Mouse (Mus musculus): ENCODE data around the gene Olfr926. TPM values are rescaled to one million over a fixed set of nuclear protein-coding genes. Genes with fewer than 3 reads are reported as not detected.
"Not testable (repeated sequence)": the region's sequence is repeated elsewhere in the genome, so short reads cannot be mapped to it uniquely, and the experiment has no call there.

Gene Olfr926
- not detected for total RNA-seq (2022)

DNA sequence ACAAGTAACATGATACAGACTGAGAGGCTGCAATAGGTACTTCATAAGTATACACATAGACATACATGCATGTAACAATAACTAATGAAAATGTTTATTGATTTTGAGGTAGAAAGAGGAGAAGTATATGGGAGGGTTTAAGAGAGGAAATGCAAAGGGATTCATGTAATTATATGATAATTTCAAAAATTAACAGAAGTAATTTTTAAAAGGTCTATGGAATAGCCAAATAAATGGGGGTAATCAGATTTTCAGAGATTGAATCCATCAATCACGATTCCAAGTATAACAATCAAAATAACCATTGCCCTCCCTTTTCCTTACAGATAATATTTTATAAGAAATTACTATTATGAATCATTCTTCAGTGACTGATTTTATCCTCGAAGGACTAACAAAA lies at the start of gene Olfr926:
Gene Olfr926 (plus strand): TSS at position 301 of the 400 bp plus-strand sequence.
- no peak for DNase-seq (ENCODE audit: low spot score)

DNA sequence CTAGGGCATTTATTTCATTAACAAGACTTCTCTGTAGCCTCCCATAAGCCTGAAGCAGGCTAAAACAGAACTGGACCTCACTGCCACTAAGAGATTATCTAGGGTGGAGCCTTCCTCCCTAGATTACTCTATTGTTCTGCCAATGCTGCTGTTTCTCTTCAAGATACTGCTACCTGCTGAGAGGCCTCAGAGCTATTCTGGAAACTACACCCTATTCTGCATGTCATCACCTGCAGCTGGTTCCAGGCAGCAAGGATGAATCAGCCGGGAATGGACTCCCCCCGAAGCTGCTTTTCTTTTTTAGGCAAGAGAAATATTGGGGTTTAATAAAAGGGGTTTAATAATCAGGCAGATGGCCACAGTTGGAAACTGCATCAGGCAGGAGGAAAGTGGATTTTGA lies 43.9 kb upstream of the Olfr926 start:
- no peak for DNase-seq (ENCODE audit: low spot score)

GRCm38 (mm10) chr9:38844149-38844548 lies 32.8 kb upstream of the Olfr926 start, which contains the start of gene Olfr924:
TSS of gene Olfr924 (plus strand) at chr9:38844449.
- no peak for DNase-seq (ENCODE audit: low spot score)

DNA sequence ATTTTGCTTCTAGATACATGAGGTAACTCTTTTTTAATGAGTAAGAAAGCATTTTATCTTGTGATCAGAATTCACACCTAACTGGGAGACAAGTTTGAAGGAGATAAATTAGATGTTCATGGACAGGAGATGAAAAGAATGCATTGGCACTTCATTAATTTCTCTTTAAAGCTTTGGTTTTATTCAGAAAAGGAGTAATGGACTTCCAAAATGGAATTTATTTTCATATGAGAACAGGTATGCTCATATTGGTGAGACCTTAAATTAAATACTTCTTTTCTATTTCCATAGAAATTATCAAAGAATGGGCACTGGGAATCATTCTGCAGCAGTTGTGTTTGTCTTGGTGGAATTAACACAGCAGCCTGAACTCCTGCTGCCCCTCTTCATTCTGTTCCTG lies 22.2 kb upstream of the Olfr926 start, which contains the start of gene Olfr26:
Gene Olfr26 (plus strand): TSS at position 301 of the 400 bp plus-strand sequence.
- DNase-seq (ENCODE audit: low spot score), result no peak

- DNase-seq (ENCODE audit: low spot score), result not testable (repeated sequence)
Measured at GRCm38 (mm10) chr9:38874880-38875279, 2.0 kb upstream of the Olfr926 start.

Other genes starting within 250 kb of the Olfr926 start
- not detected for gene Olfr916, start 217.3 kb upstream of the Olfr926 start, total RNA-seq (2022)
- not detected for gene Olfr917, start 211.3 kb upstream of the Olfr926 start, total RNA-seq (2022)
- not detected for gene Olfr918, start 202.5 kb upstream of the Olfr926 start, total RNA-seq (2022)
- gene Olfr919, start 173.5 kb upstream of the Olfr926 start, total RNA-seq (2022), result not detected
- 10 to 100 TPM; 18.4 to 25.0 (median 22.9) TPM for gene Vwa5a, start 158.9 kb upstream of the Olfr926 start, total RNA-seq (2022)
- gene Olfr920, start 124.8 kb upstream of the Olfr926 start, total RNA-seq (2022), result under 1 TPM in 3 of 4 experiments, not detected in 1; 0.09 to 0.16 (median 0.13) TPM
- gene Olfr921, start 104.1 kb upstream of the Olfr926 start, total RNA-seq (2022), result not detected
- gene Olfr922, start 62.5 kb upstream of the Olfr926 start, total RNA-seq (2022), result not detected
- not detected for gene Olfr923, start 50.6 kb upstream of the Olfr926 start, total RNA-seq (2022)
- not detected for gene Olfr924, start 32.7 kb upstream of the Olfr926 start, total RNA-seq (2022)
- gene Olfr26, start 22.1 kb upstream of the Olfr926 start, total RNA-seq (2022), result not detected
- not detected for gene Olfr930, start 52.7 kb downstream of the Olfr926 start, total RNA-seq (2022)
- not detected for gene Olfr933, start 95.2 kb downstream of the Olfr926 start, total RNA-seq (2022)
- not detected for gene Olfr934, start 111.2 kb downstream of the Olfr926 start, total RNA-seq (2022)
- not detected for gene Olfr935, start 122.6 kb downstream of the Olfr926 start, total RNA-seq (2022)
- gene Olfr146, start 146.3 kb downstream of the Olfr926 start, total RNA-seq (2022), result not detected
- not detected for gene Olfr937, start 187.8 kb downstream of the Olfr926 start, total RNA-seq (2022)
- not detected for gene Olfr938, start 201.8 kb downstream of the Olfr926 start, total RNA-seq (2022)